Mouse (Mus musculus): ENCODE results near the gene Kifc5b. TPM values are rescaled to one million over a fixed set of nuclear protein-coding genes. Genes with fewer than 3 reads are reported as not detected.

Kifc5b gene
- polyA plus RNA-seq (2015; fragmentation: Nextera tagmentation; extraction: Ambion mirVana), result 1.5 and 2.2 TPM in 2 replicates

DNA sequence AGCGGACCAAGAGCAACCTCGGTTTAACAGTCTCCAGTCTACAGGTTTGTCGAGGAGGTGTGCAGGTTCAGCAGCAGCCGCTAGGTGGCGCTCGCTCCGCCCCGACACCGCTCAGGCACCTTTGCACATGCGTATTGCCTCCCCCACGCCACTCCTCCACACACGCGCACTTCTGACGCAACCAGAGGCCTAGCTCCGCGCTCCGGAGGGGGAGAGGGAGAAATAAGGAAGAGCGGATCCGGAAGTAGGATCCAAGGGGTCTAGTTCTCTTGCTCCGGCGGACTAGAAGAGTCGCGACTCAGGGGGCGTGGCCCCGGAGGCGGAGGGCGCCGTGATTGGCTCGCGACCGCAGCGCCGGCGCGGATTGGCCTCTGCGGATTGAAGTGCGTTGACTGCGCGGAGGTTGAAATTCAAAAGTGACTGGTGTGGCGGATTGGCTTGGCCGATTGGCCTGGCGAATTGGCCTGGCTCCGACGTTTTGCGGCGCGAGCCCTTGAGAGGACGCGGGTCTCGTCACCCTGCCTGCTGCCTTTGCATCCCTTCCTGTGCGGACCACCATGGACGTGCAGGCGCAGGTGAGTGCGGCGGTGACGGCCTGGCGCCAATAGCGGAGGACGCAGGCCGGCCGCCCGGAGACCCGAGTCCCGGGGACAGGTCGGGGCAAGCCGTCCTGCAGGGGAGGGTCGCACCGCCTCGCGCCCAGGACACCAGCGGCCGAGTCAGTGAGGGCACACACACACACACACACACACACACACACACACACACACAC, at the start of gene Kifc5b:
Gene Kifc5b (plus strand): TSS at position 381 of the 772 bp plus-strand sequence.

DNA sequence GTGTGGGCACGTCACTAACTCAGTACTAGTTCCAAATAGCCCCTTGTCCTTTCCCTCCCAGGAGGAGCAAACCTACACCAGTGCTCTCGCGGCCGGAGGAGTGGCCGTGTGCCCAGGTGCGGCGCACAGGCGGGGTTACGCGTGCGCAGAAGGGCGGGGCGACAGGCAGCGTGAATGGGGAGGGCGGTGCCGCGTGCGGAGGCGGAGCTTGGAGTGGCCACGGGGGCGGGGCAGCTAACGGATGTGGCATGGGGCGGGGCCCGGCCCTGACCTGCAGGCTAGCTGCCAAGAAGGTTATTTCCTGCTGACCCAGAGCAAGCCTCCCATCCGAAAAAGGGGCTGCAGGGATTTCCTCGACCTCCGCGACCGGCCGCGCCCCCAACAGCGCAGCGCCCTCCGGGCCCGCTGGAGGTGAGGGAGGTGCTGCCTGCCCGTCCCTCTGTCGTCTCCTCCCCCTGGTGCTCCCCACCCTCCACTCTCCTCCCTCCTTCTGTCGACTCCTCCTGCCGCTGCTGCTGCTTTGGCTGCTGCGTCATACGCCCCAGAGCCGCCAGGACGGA, 16.0 kb downstream of the Kifc5b start, which contains the start of gene Phf1:
Gene Phf1 (plus strand): TSS at position 214 of the 560 bp plus-strand sequence.

DNA sequence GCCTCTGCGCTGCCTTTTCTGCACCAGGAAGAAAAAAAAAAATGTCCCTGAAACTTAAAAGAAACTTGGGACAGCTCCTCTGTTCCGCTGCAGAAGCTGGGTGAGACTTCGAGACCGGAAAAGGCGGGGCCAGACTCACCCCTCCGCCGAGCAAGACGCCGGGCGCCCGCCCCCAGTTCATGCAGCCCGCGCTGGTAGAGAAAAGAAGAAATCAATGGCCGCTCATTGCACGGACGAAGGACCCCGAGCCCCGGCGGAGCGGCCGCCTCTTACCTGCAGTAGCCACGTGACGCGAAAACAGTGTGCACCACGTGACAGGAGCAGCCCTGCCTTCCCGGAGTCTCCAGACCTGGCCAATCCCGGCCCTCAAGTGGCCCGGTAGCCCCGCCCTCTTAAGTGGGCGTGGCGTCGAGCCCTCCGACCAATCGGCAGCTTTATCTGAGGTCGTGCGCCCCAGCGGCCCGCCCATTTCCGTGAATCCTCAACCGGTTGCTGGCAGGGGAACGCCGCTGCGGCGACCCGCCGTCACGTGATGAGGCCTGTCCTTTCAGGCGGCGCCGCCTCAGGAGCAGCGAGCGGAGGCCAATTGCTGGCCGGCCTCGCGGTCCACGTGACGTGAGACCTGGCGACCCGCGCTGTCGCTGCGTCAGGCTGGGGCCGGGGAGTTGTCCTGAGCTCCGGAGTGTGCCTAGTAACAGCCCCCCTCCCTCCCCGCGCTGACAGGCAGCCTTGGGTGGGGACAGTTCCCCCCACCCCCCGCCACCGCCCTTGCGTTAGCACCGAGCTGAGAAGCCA, 22.5 kb downstream of the Kifc5b start, which contains the start of gene Cuta:
Gene Cuta (minus strand): TSS at position 392 of the 795 bp plus-strand sequence.

DNA sequence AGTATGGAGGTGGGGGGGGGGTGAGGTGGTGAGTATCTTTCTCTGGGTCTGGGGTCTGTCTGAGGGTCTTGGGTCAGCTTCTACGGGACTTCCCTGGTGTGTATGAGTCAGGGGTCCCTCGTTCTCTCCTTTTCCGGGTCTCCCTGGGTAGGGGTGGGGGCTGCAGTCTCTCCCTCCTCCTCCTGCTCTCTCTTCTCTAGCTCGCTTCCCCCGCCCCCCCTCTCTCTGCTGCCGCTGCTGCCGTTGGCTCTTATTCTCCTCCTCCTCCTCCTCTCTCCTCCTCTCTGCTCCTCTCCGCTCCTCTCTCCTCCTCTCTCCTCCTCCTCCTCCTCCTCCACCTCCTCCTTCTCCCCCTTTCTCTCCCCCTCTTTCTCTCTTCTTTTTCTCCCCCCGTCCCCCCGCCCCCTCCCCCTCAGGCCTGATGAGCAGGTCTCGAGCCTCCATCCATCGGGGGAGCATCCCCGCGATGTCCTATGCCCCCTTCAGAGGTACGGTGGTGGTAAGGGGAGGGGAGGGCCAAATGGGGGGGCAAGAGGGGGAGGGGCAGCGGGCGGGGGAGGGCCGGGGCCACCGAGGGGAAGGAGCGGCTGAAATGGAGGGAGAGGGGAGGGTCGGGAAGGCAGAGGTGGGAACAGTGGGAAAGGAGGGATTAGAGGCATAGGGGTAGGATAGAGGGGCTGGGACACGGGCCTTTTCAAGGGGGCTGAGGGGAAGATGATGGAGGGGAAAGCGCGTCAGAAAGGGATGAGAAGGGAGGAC, 24.3 kb downstream of the Kifc5b start, which contains the start of gene Syngap1:
Gene Syngap1 (plus strand): TSS at position 223 of the 759 bp plus-strand sequence.

GRCm38 (mm10) chr17:26972703-26973574, 56.0 kb downstream of the Kifc5b start, which contains the start of gene Zbtb9:
Gene Zbtb9 (plus strand): TSS chr17:26973167.

Small RNA genes within 50 kb of the gene (microRNA-seq; reads per million reads assigned to microRNA genes)
- gene Gm27775 (ENCODE audit: borderline replicate concordance, insufficient number of aligned reads) (not detected), gene Mir3083 (ENCODE audit: borderline replicate concordance, insufficient number of aligned reads) (not detected), gene Mir6968 (ENCODE audit: borderline replicate concordance, insufficient number of aligned reads) (not detected)

Other genes with a start within 250 kb of the Kifc5b start
- gene Crebrf, start 201.4 kb upstream of the Kifc5b start, polyA plus RNA-seq (2015; fragmentation: Nextera tagmentation; extraction: Ambion mirVana), result 16.9 and 24.5 TPM in 2 replicates
- 28.5 and 29.8 TPM in 2 replicates for gene Bnip1, start 136.0 kb upstream of the Kifc5b start, polyA plus RNA-seq (2015; fragmentation: Nextera tagmentation; extraction: Ambion mirVana)
- gene Nkx2-5, start 72.1 kb upstream of the Kifc5b start, polyA plus RNA-seq (2015; fragmentation: Nextera tagmentation; extraction: Ambion mirVana), result not detected in 2 replicates
- gene Phf1, start 16.0 kb downstream of the Kifc5b start, polyA plus RNA-seq (2015; fragmentation: Nextera tagmentation; extraction: Ambion mirVana), result 15.3 and 21.3 TPM in 2 replicates
- gene Cuta, start 22.5 kb downstream of the Kifc5b start, polyA plus RNA-seq (2015; fragmentation: Nextera tagmentation; extraction: Ambion mirVana), result 159 and 209 TPM in 2 replicates
- 0.65 and 0.99 TPM in 2 replicates for gene Syngap1, start 24.2 kb downstream of the Kifc5b start, polyA plus RNA-seq (2015; fragmentation: Nextera tagmentation; extraction: Ambion mirVana)
- gene Zbtb9, start 56.1 kb downstream of the Kifc5b start, polyA plus RNA-seq (2015; fragmentation: Nextera tagmentation; extraction: Ambion mirVana), result 6.2 and 8.2 TPM in 2 replicates
- 4.3 and 5.3 TPM in 2 replicates for gene Bak1, start 111.9 kb downstream of the Kifc5b start, polyA plus RNA-seq (2015; fragmentation: Nextera tagmentation; extraction: Ambion mirVana)
- 2.3 and 2.6 TPM in 2 replicates for gene Itpr3, start 140.2 kb downstream of the Kifc5b start, polyA plus RNA-seq (2015; fragmentation: Nextera tagmentation; extraction: Ambion mirVana)
- gene Uqcc2, start 216.8 kb downstream of the Kifc5b start, polyA plus RNA-seq (2015; fragmentation: Nextera tagmentation; extraction: Ambion mirVana), result 325 and 460 TPM in 2 replicates